Mouse (Mus musculus) E14TG2a.4 (cell line): ENCODE measurements around the gene H2al2b.
"Not testable (repeated sequence)": the region's sequence is repeated elsewhere in the genome, so short reads cannot be mapped to it uniquely, and the experiment has no call there.

Experiments
- H3K27me3 ChIP-seq: 2 replicates; pipeline ENCODE4 v1.6.1; 2014; ENCODE audit warnings: low read length, control low read depth; ENCODE audit not compliant: insufficient read depth
- H3K36me3 ChIP-seq: 2 replicates; pipeline ENCODE4 v1.6.1; 2014; ENCODE audit warnings: low read length, control low read depth; ENCODE audit not compliant: insufficient read depth
- H3K4me1 ChIP-seq: replicated peaks from 2 replicates; pipeline ENCODE4 v1.6.1; 2014; ENCODE audit warnings: low read depth, low read length, control low read depth
- H3K4me3 ChIP-seq: replicated peaks from 2 replicates; pipeline ENCODE4 v1.5.1; 2014; ENCODE audit warnings: mild to moderate bottlenecking, low read length
- H3K9me3 ChIP-seq: 2 replicates; pipeline ENCODE4 v1.6.1; 2014; ENCODE audit warnings: low read length, control low read depth

The H2al2b gene

DNA sequence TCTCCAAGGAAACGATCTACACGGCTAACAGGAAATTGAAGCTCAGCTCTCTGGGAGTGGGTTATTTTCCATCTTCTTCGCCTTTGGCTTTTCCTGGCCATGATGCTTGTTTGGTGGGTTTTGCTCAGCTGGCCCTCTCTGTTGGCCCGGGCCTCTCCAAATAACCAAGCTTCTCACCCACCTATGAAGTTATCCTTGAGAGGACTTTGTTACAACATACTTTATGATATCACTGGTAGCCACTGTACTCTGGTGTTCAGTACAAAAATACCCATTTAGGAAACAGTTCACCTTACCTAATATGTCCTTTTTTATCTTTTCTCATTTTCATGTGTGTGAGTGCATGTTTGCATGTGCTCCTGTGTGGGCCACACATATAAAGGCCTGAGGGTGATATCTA is at the start of gene H2al2b:
Gene H2al2b (minus strand): TSS at position 101 of the 400 bp plus-strand sequence.
- H3K27me3 ChIP-seq, H3K36me3 ChIP-seq, H3K9me3 ChIP-seq, H3K4me3 ChIP-seq, H3K4me1 ChIP-seq: not testable (repeated sequence)
